38 mouse cellular contexts compared by ENCODE assay signal in genomic region chr9:119167608-119168007, GRCm38 (mm10). TPM values are rescaled to one million over a fixed set of nuclear protein-coding genes. Genes with fewer than 3 reads are reported as not detected.
"Had no signal": no experiment of that assay in that cellular context is flagged by ENCODE, and none has a peak within 500 bp of the region (broad histone marks: within the 10 kb centered on the region; RNA-seq: fewer than 3 reads in every experiment).

No protein-coding gene starts in this region.

- H3K27me3 ChIP-seq: embryonic facial prominence, embryonic 12.5 days; embryonic facial prominence, embryonic 13.5 days; embryonic facial prominence, embryonic 15.5 days; forebrain, embryonic 12.5 days; forebrain, embryonic 13.5 days; forebrain, embryonic 15.5 days had no signal

- ATAC-seq: forebrain, embryonic 13.5 days; forebrain, embryonic 14.5 days; forebrain, embryonic 15.5 days; forebrain, embryonic 16.5 days; forebrain, postnatal 0 days had no signal

- H3K36me3 ChIP-seq: embryonic facial prominence, embryonic 10.5 days; embryonic facial prominence, embryonic 12.5 days; embryonic facial prominence, embryonic 13.5 days; embryonic facial prominence, embryonic 15.5 days; forebrain, embryonic 10.5 days; forebrain, embryonic 12.5 days; forebrain, embryonic 15.5 days had no signal

- H3K4me1 ChIP-seq: embryonic facial prominence, embryonic 10.5 days; embryonic facial prominence, embryonic 12.5 days; embryonic facial prominence, embryonic 13.5 days; embryonic facial prominence, embryonic 15.5 days; forebrain, embryonic 10.5 days; forebrain, embryonic 12.5 days; forebrain, embryonic 13.5 days; forebrain, embryonic 15.5 days had no signal

- H3K4me2 ChIP-seq: embryonic facial prominence, embryonic 12.5 days; embryonic facial prominence, embryonic 13.5 days; embryonic facial prominence, embryonic 15.5 days; forebrain, embryonic 12.5 days; forebrain, embryonic 13.5 days; forebrain, embryonic 15.5 days had no signal

- H3K9ac ChIP-seq: embryonic facial prominence, embryonic 12.5 days; embryonic facial prominence, embryonic 13.5 days; embryonic facial prominence, embryonic 15.5 days; forebrain, embryonic 12.5 days; forebrain, embryonic 13.5 days; forebrain, embryonic 15.5 days; forebrain, postnatal 0 days had no signal

- DNase-seq: cerebellum, adult 9-11 months; cerebellum, postnatal 10 days; cerebellum, postnatal 14 days; cerebellum, postnatal 25 days; cerebellum, postnatal 36 days; embryo, embryonic 11 days; forebrain, postnatal 0 days; gastrocnemius, adult 2 months; gastrocnemius, postnatal 10 days; gastrocnemius, postnatal 14 days; gastrocnemius, postnatal 25 days; gastrocnemius, postnatal 36 days; heart, adult 11 months; heart, adult 18-20 months; heart, adult 2 months had no signal

- H3K4me3 ChIP-seq: embryonic facial prominence, embryonic 10.5 days; embryonic facial prominence, embryonic 12.5 days; embryonic facial prominence, embryonic 13.5 days; embryonic facial prominence, embryonic 15.5 days; erythroblast, embryonic 14.5 days; forebrain, embryonic 10.5 days; forebrain, embryonic 12.5 days; forebrain, embryonic 13.5 days; forebrain, embryonic 15.5 days; gastrocnemius, adult 2 months; heart, adult 2 months had no signal

- H3K27ac ChIP-seq: embryonic facial prominence, embryonic 10.5 days; embryonic facial prominence, embryonic 12.5 days; embryonic facial prominence, embryonic 13.5 days; embryonic facial prominence, embryonic 15.5 days; forebrain, embryonic 10.5 days; forebrain, embryonic 12.5 days; forebrain, embryonic 13.5 days; forebrain, embryonic 15.5 days; gastrocnemius, adult 2 months; heart, adult 2 months had no signal

- H3K9me3 ChIP-seq: embryonic facial prominence, embryonic 12.5 days; embryonic facial prominence, embryonic 13.5 days; embryonic facial prominence, embryonic 15.5 days; forebrain, embryonic 12.5 days; forebrain, embryonic 13.5 days; forebrain, embryonic 15.5 days had no signal

RNA-seq across cellular contexts. Expression of gene Gm47289, which starts 8.6 kb away (rescaled TPM):
- total RNA-seq: common myeloid progenitor, adult 5-6 weeks; forebrain, postnatal 0 days; gastrocnemius, adult 18-20 months; gastrocnemius, adult 2 months; gastrocnemius, adult 8-10 months; gastrocnemius, postnatal 10 days; gastrocnemius, postnatal 14 days; gastrocnemius, postnatal 25 days; gastrocnemius, postnatal 36 days; gastrocnemius, postnatal 4 days; granulocyte monocyte progenitor cell, adult 5-6 weeks; heart, adult 18-20 months; heart, adult 2 months; heart, adult 8-10 months had no signal
- polyA plus RNA-seq: cortical plate, adult 2 months; embryonic facial prominence, embryonic 10.5 days; embryonic facial prominence, embryonic 11.5 days; embryonic facial prominence, embryonic 12.5 days; embryonic facial prominence, embryonic 13.5 days; embryonic facial prominence, embryonic 14.5 days; embryonic facial prominence, embryonic 15.5 days; erythroblast, embryonic 14.5 days; forebrain, embryonic 10.5 days; forebrain, embryonic 11.5 days; forebrain, embryonic 12.5 days; forebrain, embryonic 13.5 days; forebrain, embryonic 14.5 days; forebrain, embryonic 15.5 days; forebrain, embryonic 16.5 days; forebrain, postnatal 0 days; frontal cortex, adult 2 months; heart, adult 2 months had no signal

RNA-seq across cellular contexts. Expression of gene Acaa1b, which starts 10.7 kb away (rescaled TPM):
- total RNA-seq: common myeloid progenitor, adult 5-6 weeks; granulocyte monocyte progenitor cell, adult 5-6 weeks had no signal

RNA-seq across cellular contexts. Expression of gene Slc22a13, which starts 41.3 kb away (rescaled TPM):
- total RNA-seq: common myeloid progenitor, adult 5-6 weeks; forebrain, postnatal 0 days; gastrocnemius, adult 18-20 months; gastrocnemius, adult 2 months; gastrocnemius, adult 8-10 months; gastrocnemius, postnatal 10 days; gastrocnemius, postnatal 14 days; gastrocnemius, postnatal 25 days; gastrocnemius, postnatal 4 days; granulocyte monocyte progenitor cell, adult 5-6 weeks; heart, adult 18-20 months; heart, adult 2 months; heart, adult 8-10 months had no signal
- polyA plus RNA-seq: cortical plate, adult 2 months; embryonic facial prominence, embryonic 10.5 days; embryonic facial prominence, embryonic 11.5 days; embryonic facial prominence, embryonic 12.5 days; embryonic facial prominence, embryonic 13.5 days; embryonic facial prominence, embryonic 14.5 days; embryonic facial prominence, embryonic 15.5 days; erythroblast, embryonic 14.5 days; forebrain, embryonic 10.5 days; forebrain, embryonic 11.5 days; forebrain, embryonic 12.5 days; forebrain, embryonic 13.5 days; forebrain, embryonic 14.5 days; forebrain, postnatal 0 days; frontal cortex, adult 2 months; gonadal fat pad, adult 2 months had no signal
